In the genomic region with DNA sequence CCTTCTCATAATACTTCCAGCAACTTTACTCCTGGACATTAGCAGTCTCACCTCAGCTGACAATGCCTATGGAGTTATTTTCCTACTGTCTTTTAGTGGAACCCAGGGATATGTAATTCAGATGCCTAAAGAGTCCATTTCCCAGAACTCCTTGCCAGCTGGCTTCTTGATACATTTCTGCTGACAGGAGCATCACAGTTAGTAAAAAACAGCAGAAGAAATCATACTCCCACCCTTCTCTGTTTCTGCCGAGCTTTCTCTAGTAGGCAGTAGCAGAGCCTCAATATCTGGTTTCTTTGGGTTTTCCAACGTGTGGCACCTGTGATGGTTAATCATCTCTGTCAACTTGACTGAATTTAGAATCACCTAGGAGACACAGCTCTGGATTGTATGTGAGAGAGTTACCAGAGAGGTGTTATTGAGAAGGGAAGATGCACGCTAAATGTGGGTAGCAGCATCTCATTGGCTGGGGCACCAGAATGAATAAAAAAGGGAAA, we compare ENCODE assay signal across 27 mouse cellular contexts.
DNase-seq lines count a peak whose midpoint lies in the region; ATAC-seq and TF ChIP-seq lines count a peak whose summit lies in the region.
"Had no signal": no experiment of that assay in that cellular context is flagged by ENCODE, and none has a peak within 500 bp of the region (broad histone marks: within the 10 kb centered on the region; RNA-seq: fewer than 3 reads in every experiment).

No protein-coding gene starts in this region.

- TF ChIP-seq CTCF in left cerebral cortex, adult 2 months (IDR thresholded peaks at IDR 0.05) = no peak

- H3K4me3 ChIP-seq in left cerebral cortex, adult 2 months = no peak overlapping the region
- H3K4me3 ChIP-seq: embryonic facial prominence, embryonic 13.5 days; embryonic facial prominence, embryonic 15.5 days; erythroblast, embryonic 14.5 days; forebrain, embryonic 10.5 days; forebrain, embryonic 12.5 days had no signal

- no peak overlapping the region; the same call in 1 of the 2 replicates for H3K27ac ChIP-seq in left cerebral cortex, adult 2 months
- H3K27ac ChIP-seq: embryonic facial prominence, embryonic 13.5 days; embryonic facial prominence, embryonic 15.5 days; forebrain, embryonic 10.5 days; forebrain, embryonic 12.5 days had no signal

- peak; percentile 62 for ATAC-seq in frontal cortex, adult (ENCODE audit: low TSS enrichment)
- ATAC-seq: activated CD4-positive, CD25-positive, alpha-beta regulatory T cell, adult 4 months; CD4-positive, CD25-positive, alpha-beta regulatory T cell, adult 4 months; forebrain, embryonic 14.5 days; forebrain, embryonic 16.5 days; Patski had no signal

- no peak for DNase-seq in frontal cortex, postnatal 10 days (ENCODE audit: low spot score in 2 of 2)
- peak; percentile 6 to 53 for DNase-seq in left cerebral cortex, postnatal 14 days (ENCODE audit: low spot score in 2 of 2)
- no peak for DNase-seq in left cerebral cortex, adult 2 months (ENCODE audit: extremely low spot score in 1 of 2, low spot score in 2 of 2)
- DNase-seq in right cerebral cortex, adult 18-20 months = peak; percentile 18
- no peak for DNase-seq in right cerebral cortex, postnatal 25 days
- DNase-seq: adrenal gland, adult 8-10 months; adrenal gland, postnatal 14 days; adrenal gland, postnatal 36 days; B cell, adult 2 months; cerebellum, adult 11 months; cerebellum, adult 18-20 months; cerebellum, adult 8-10 months; cerebellum, adult 9-11 months; cerebellum, postnatal 14 days; cerebellum, postnatal 36 days; embryo, embryonic 11 days had no signal

- intact Hi-C loops in left cerebral cortex, postnatal 14 days (cut with DNase I) = no loop called here
- intact Hi-C loops in left cerebral cortex, adult 2 months (cut with DNase I) = no loop called here

Comparison
In these comparisons a context has a peak if more than half of its experiments do, and no peak if none do; other contexts are left out.
1. DNase-seq: peak in left cerebral cortex, postnatal 14 days (2 of 2) and right cerebral cortex, adult 18-20 months (single experiment); none in frontal cortex, postnatal 10 days (0 of 2), left cerebral cortex, adult 2 months (0 of 2) and right cerebral cortex, postnatal 25 days (single experiment).